Mouse (Mus musculus): ENCODE measurements around the gene Naa10. TPM values are rescaled to one million over a fixed set of nuclear protein-coding genes. Genes with fewer than 3 reads are reported as not detected.

Naa10 gene
- total and polyA plus RNA-seq, 3 experiments = 50.2 to 63.7 (median 57.2) TPM

DNA sequence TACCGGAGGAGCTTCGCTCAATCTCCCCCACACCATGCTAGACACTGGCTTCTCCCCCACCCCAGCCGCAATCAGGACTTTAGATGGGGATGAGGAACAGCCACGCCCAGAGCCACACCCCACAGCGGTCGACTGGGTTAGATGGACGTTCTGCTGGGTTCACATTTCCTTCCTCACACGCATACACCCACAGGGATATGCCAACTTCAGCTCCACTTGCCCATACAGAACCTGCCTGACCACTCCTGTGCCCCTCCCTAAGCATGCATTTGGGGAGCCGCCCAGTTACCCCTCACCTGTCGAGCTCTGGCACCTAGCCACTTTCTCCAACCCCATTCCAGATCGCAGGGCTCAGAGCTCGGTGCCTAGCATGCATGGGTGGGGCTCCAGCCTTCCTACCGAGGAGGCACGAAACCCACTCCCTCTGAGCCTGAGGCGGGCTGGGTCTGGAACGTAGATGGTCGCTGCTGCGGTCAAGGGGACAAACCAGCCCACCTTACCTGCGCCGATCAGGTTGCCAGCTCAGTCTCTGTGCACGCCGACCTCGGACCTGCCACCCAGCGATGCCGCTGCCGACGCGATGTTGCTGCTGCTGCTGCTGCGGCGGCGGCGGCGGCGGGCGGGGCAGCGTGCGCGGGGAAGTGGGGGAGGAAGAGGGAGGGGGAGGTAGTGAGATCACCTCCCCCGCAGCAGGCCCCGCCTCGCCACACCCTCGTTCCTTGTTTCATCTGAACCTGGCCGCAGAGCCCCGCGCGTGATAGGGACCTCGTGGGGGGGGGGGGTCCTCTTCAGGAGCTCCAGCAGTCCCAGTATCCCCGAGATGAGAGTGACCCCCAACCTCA, 41.3 kb downstream of the Naa10 start:
- Histone ChIP-seq H3K27me3 (ENCODE audit: control insufficient read depth, insufficient read depth, low read length) (0 out of 2 replicates have a peak, but pooled peaks cover 2% of the 10 kb centered on the region), H3K4me3 (peak overlapping the region; percentile 30), H3K36me3 (ENCODE audit: control insufficient read depth, insufficient read depth, low read length) (no peaks in the 10 kb centered on the region), H3K9ac (ENCODE audit: low read depth, low read length) (peak overlapping the region; percentile 59), H3K79me2 (replicated peaks; ENCODE audit: control insufficient read depth, insufficient read depth, low read length) (no peaks in the 10 kb centered on the region), H3K27ac (no peak overlapping the region), H3K4me1 (ENCODE audit: control insufficient read depth, insufficient read depth, low read length) (no peaks in the 10 kb centered on the region)
- intact Hi-C loops (cut with DNase I) = no loop called here
- TF ChIP-seq POLR2A (IDR thresholded peaks at IDR 0.05; ENCODE audit: insufficient read depth, low read depth, low read length) (no peak), EP300 (IDR thresholded peaks at IDR 0.05; ENCODE audit: insufficient read depth, low read depth, low read length) (no peak), CTCF (IDR thresholded peaks at IDR 0.05) (no peak)
- WGBS = 13% methylated on average over 38 of the region's 48 CpGs
- DNase-seq = peak; percentile 35 to 44

DNA sequence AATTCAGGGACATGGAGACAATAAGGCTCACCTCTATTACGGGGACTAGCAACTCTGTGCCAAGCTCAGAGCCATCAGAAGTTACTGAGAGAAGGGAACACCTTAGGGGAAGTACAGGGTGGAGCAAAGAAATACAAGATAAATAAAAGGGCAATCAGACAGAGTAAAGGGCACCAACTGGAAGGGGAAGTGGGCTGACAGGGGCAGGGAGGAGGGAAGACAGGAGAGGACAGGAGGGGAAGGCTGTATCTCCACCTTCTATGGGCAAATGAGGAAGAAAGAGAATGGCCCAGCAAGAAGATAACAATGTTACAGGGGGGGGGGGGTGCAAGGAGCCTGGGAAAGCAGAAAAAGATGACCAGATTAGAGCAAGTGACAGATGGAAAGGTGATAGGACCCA, 44.7 kb downstream of the Naa10 start:
- Histone ChIP-seq H3K4me3 (no peak overlapping the region), H3K27ac (no peak overlapping the region), H3K9ac (ENCODE audit: low read depth, low read length) (no peak overlapping the region), H3K4me1 (ENCODE audit: control insufficient read depth, insufficient read depth, low read length) (no peaks in the 10 kb centered on the region), H3K36me3 (ENCODE audit: control insufficient read depth, insufficient read depth, low read length) (no peaks in the 10 kb centered on the region), H3K27me3 (ENCODE audit: control insufficient read depth, insufficient read depth, low read length) (0 out of 2 replicates have a peak, but pooled peaks cover 2% of the 10 kb centered on the region), H3K79me2 (replicated peaks; ENCODE audit: control insufficient read depth, insufficient read depth, low read length) (no peaks in the 10 kb centered on the region)
- WGBS = 68% methylated on average over 1 of the region's 1 CpGs
- no peak for TF ChIP-seq CTCF (IDR thresholded peaks at IDR 0.05)
- TF ChIP-seq POLR2A (IDR thresholded peaks at IDR 0.05; ENCODE audit: insufficient read depth, low read depth, low read length) = no peak
- TF ChIP-seq EP300 (IDR thresholded peaks at IDR 0.05; ENCODE audit: insufficient read depth, low read depth, low read length) = no peak
- DNase-seq = no peak
- intact Hi-C loops (cut with DNase I) = no loop called here

DNA sequence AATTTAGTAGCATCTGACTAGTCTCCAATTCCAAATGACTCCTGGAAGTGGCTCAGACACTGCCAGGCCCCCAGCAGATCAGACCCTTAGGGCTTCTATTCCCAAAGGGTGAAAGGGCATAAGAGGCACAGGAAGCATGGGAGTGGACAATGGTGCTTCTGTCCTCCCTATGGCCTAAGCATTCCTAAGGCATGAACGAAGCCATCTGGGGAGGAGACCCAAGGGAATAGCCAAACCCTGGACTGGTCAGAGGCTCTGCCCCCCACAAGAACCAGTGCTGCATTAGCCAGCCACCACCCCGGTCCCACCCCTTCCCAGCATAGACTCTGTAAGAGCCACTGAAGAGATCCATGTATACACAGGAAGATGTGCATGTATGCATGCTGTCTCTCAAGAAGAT, 45.9 kb downstream of the Naa10 start:
- 51% methylated on average over 2 of the region's 2 CpGs for WGBS
- no peak overlapping the region for H3K27ac ChIP-seq
- no peak overlapping the region for H3K4me3 ChIP-seq
- no peak for DNase-seq
- no peaks in the 10 kb centered on the region for H3K36me3 ChIP-seq (ENCODE audit: control insufficient read depth, insufficient read depth, low read length)
- TF ChIP-seq POLR2A (IDR thresholded peaks at IDR 0.05; ENCODE audit: insufficient read depth, low read depth, low read length) = no peak
- TF ChIP-seq CTCF (IDR thresholded peaks at IDR 0.05) = no peak
- no peak for TF ChIP-seq EP300 (IDR thresholded peaks at IDR 0.05; ENCODE audit: insufficient read depth, low read depth, low read length)
- H3K4me1 ChIP-seq (ENCODE audit: control insufficient read depth, insufficient read depth, low read length) = no peaks in the 10 kb centered on the region
- H3K79me2 ChIP-seq (replicated peaks; ENCODE audit: control insufficient read depth, insufficient read depth, low read length) = no peaks in the 10 kb centered on the region
- no peak overlapping the region for H3K9ac ChIP-seq (ENCODE audit: low read depth, low read length)
- H3K27me3 ChIP-seq (ENCODE audit: control insufficient read depth, insufficient read depth, low read length) = 0 out of 2 replicates have a peak, but pooled peaks cover 2% of the 10 kb centered on the region
- intact Hi-C loops (cut with DNase I) = no loop called here

DNA sequence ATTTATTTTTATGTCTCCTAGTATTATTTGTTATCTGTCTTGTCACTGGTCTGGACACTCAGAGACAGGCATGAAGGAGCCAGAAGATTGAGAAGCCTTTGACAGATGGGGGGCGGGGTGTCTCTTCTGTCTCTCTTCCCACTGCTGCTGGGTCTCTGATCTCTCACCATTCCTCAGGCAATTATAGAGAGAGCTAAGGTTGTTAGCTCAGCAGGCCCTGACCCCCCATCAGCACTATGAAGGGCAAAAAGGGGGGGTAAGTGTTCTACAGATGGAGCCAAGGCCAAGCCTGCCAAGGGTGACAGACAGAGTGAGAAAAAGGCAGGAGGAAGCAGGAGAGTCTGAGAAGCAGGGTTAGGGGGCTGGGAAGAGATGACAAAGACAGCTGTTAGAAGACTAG, 49.8 kb downstream of the Naa10 start:
- TF ChIP-seq EP300 (IDR thresholded peaks at IDR 0.05; ENCODE audit: insufficient read depth, low read depth, low read length) = no peak
- TF ChIP-seq POLR2A (IDR thresholded peaks at IDR 0.05; ENCODE audit: insufficient read depth, low read depth, low read length) = no peak
- no peak for TF ChIP-seq CTCF (IDR thresholded peaks at IDR 0.05)
- intact Hi-C loops (cut with DNase I) = no loop called here
- H3K9ac ChIP-seq (ENCODE audit: low read depth, low read length) = no peak overlapping the region
- H3K36me3 ChIP-seq (ENCODE audit: control insufficient read depth, insufficient read depth, low read length) = no peaks in the 10 kb centered on the region
- no peaks in the 10 kb centered on the region for H3K4me1 ChIP-seq (ENCODE audit: control insufficient read depth, insufficient read depth, low read length)
- no peaks in the 10 kb centered on the region for H3K27me3 ChIP-seq (ENCODE audit: control insufficient read depth, insufficient read depth, low read length)
- H3K27ac ChIP-seq = no peak overlapping the region
- H3K79me2 ChIP-seq (replicated peaks; ENCODE audit: control insufficient read depth, insufficient read depth, low read length) = no peaks in the 10 kb centered on the region
- DNase-seq = no peak
- no peak overlapping the region for H3K4me3 ChIP-seq
- WGBS = 33% methylated on average over 1 of the region's 1 CpGs

DNA sequence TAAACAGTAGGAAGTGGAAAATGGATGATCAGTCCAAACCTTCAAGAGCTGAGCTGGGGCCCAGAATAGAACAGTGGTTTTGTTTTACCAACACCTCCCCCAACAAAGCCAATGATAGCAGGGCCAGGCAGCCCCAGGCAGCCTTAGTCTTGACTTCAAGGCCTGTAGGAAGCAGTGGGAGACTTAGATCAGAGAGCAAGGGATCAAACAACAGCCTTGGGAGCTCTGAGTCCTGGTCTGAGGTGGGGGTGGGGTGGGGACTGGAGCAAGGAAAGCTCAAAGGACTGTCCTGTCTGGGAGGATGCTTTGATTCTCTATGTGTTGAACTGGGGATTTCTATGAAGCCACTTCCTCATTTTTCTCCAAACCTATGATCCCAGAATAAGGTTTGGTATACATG, 50.3 kb downstream of the Naa10 start:
- no peak for DNase-seq
- intact Hi-C loops (cut with DNase I) = no loop called here
- Histone ChIP-seq H3K79me2 (replicated peaks; ENCODE audit: control insufficient read depth, insufficient read depth, low read length) (no peaks in the 10 kb centered on the region), H3K27me3 (ENCODE audit: control insufficient read depth, insufficient read depth, low read length) (no peaks in the 10 kb centered on the region), H3K27ac (no peak overlapping the region), H3K4me3 (no peak overlapping the region), H3K36me3 (ENCODE audit: control insufficient read depth, insufficient read depth, low read length) (no peaks in the 10 kb centered on the region), H3K4me1 (ENCODE audit: control insufficient read depth, insufficient read depth, low read length) (no peaks in the 10 kb centered on the region), H3K9ac (ENCODE audit: low read depth, low read length) (no peak overlapping the region)
- TF ChIP-seq POLR2A (IDR thresholded peaks at IDR 0.05; ENCODE audit: insufficient read depth, low read depth, low read length) = no peak
- no peak for TF ChIP-seq EP300 (IDR thresholded peaks at IDR 0.05; ENCODE audit: insufficient read depth, low read depth, low read length)
- no peak for TF ChIP-seq CTCF (IDR thresholded peaks at IDR 0.05)

DNA sequence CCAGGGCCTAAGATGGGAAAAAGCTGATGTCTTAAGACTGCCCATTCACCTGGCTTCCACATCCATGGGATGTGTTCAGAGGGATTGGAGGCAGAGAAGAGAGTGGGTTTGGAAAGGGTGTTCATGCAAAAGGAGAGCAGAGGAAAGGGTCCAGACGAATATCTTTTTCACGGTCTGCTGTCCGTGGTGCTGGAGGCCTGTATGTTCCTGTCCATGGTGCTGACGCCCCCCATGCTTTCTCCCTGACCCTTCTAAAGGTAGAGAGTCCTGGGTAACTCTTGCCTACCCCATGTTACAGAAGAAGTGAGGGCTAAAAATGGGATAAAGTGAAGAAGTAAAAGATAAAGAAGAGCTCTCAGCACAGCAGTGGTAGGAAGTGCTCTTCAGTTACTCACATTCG, 52.4 kb downstream of the Naa10 start:
- no peak overlapping the region for H3K27ac ChIP-seq
- H3K36me3 ChIP-seq (ENCODE audit: control insufficient read depth, insufficient read depth, low read length) = no peaks in the 10 kb centered on the region
- no peaks in the 10 kb centered on the region for H3K27me3 ChIP-seq (ENCODE audit: control insufficient read depth, insufficient read depth, low read length)
- intact Hi-C loops (cut with DNase I) = no loop called here
- DNase-seq = no peak
- 11% methylated on average over 5 of the region's 5 CpGs for WGBS
- H3K9ac ChIP-seq (ENCODE audit: low read depth, low read length) = no peak overlapping the region
- no peak for TF ChIP-seq EP300 (IDR thresholded peaks at IDR 0.05; ENCODE audit: insufficient read depth, low read depth, low read length)
- no peak for TF ChIP-seq CTCF (IDR thresholded peaks at IDR 0.05)
- no peak for TF ChIP-seq POLR2A (IDR thresholded peaks at IDR 0.05; ENCODE audit: insufficient read depth, low read depth, low read length)
- no peak overlapping the region for H3K4me3 ChIP-seq
- no peaks in the 10 kb centered on the region for H3K4me1 ChIP-seq (ENCODE audit: control insufficient read depth, insufficient read depth, low read length)
- no peaks in the 10 kb centered on the region for H3K79me2 ChIP-seq (replicated peaks; ENCODE audit: control insufficient read depth, insufficient read depth, low read length)
